Mouse (Mus musculus) midbrain, embryonic 10.5 days (tissue): ENCODE results near the gene Prkar2b. TPM values are rescaled to one million over a fixed set of nuclear protein-coding genes. Genes with fewer than 3 reads are reported as not detected.

Source experiments
- DNase-seq: peaks from one replicate; pipeline ENCODE4 v3.0.0-alpha.2; 2017; ENCODE audit warnings: low spot score
- H3K27ac ChIP-seq: fragments of 300-500 bp; sonication (generic); replicated peaks from 2 replicates; pipeline ENCODE4 v1.5.1; 2016; ENCODE audit warnings: mild to moderate bottlenecking
- H3K27me3 ChIP-seq: fragments of 300-500 bp; sonication (generic); 2 replicates; pipeline ENCODE4 v1.6.1; 2016; ENCODE audit warnings: low read depth, mild to moderate bottlenecking; ENCODE audit not compliant: poor library complexity, severe bottlenecking
- H3K36me3 ChIP-seq: fragments of 300-500 bp; sonication (generic); 2 replicates; pipeline ENCODE4 v1.6.1; 2016; ENCODE audit warnings: mild to moderate bottlenecking, moderate library complexity
- H3K4me1 ChIP-seq: fragments of 300-500 bp; sonication (generic); 2 replicates; pipeline ENCODE4 v1.6.1; 2016
- H3K4me3 ChIP-seq: fragments of 300-500 bp; sonication (generic); 2 replicates; pipeline ENCODE4 v1.5.1; 2016; ENCODE audit warnings: mild to moderate bottlenecking, moderate library complexity
- H3K9me3 ChIP-seq: fragments of 300-500 bp; sonication (generic); replicated peaks from 2 replicates; pipeline ENCODE4 v1.6.1; 2016; ENCODE audit warnings: mild to moderate bottlenecking
- WGBS: fragments of 180-500 bp; shearing (Covaris S2); methylation state at CpG from one replicate; pipeline ENCODE4 v1.1.7; 2016; 5-methylcytosine and 5-hydroxymethylcytosine counted together
- polyA plus RNA-seq: library from polyadenylated mRNA; unstranded; fragments of >200 nt; fragmentation: Nextera tagmentation; extraction: Ambion mirVana; gene quantifications from 2 replicates; pipeline ENCODE4 v1.2.1, GENCODE M21; 2016

The Prkar2b gene
- polyA plus RNA-seq, 1 experiment from 2014 or later = 36.6 TPM

DNA sequence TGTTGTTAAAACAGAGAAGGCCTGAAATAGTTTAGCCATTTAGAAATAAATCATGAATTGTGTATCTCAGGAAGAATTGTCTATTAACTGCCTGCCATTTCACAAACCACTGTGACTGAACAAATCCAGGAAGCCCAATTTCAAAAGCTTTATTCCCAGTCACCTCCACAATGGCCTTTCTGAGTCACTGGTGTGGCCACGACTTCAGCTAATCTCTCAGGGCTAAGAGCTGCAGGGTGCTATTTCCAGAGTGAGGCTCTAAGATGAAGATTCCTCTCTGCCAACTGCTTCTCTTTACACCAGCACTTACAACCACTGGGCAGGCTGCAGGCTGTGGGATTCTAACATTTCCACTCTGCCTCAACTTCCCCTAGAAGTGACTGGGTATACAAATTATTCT is 92.0 kb downstream of the Prkar2b start:
- no peaks in the 10 kb centered on the region for H3K27me3 ChIP-seq
- whole genome bisulfite sequencing = 23% methylated on average over 1 of the region's 1 CpGs

DNA sequence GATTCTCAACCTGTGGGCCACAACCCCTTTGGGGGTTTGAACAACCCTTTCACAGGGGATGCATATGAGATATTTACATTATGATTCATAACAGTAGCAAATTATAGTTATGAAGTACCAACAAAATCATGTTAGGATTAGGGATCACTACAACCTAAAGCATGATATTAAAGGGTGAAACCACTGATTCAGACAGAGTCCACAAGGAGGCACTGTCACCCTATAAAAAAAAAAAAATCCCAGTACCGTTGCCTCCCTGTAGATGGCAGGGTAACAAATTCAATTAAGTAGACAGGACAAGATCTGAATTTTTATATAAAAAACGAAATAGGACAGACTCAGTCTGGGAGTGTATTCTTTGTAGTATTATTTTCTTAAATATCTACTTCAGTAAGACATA is 93.6 kb downstream of the Prkar2b start:
- H3K4me1 ChIP-seq = no peaks in the 10 kb centered on the region
- H3K36me3 ChIP-seq = peaks cover 7% of the 10 kb centered on the region
- 13% methylated on average over 2 of the region's 2 CpGs for WGBS
- H3K9me3 ChIP-seq = no peaks in the 10 kb centered on the region
- no peak for DNase-seq
- H3K4me3 ChIP-seq = no peak overlapping the region
- no peak overlapping the region for H3K27ac ChIP-seq
- no peaks in the 10 kb centered on the region for H3K27me3 ChIP-seq

More for the DNA sequence above, 92.0 kb downstream of the Prkar2b start:
- no peaks in the 10 kb centered on the region for H3K9me3 ChIP-seq
- H3K4me3 ChIP-seq = no peak overlapping the region
- no peaks in the 10 kb centered on the region for H3K4me1 ChIP-seq
- DNase-seq = no peak
- H3K27ac ChIP-seq = no peak overlapping the region
- peaks cover 13% of the 10 kb centered on the region for H3K36me3 ChIP-seq

- Histone ChIP-seq H3K27me3 (no peaks in the 10 kb centered on the region), H3K27ac (no peak overlapping the region), H3K9me3 (no peaks in the 10 kb centered on the region), H3K36me3 (peaks cover 7% of the 10 kb centered on the region), H3K4me1 (no peaks in the 10 kb centered on the region), H3K4me3 (no peak overlapping the region)
- no peak for DNase-seq
- WGBS = 86% methylated on average over 4 of the region's 4 CpGs
Observed at GRCm38 (mm10) chr12:31966405-31966804, 94.7 kb downstream of the Prkar2b start.

DNA sequence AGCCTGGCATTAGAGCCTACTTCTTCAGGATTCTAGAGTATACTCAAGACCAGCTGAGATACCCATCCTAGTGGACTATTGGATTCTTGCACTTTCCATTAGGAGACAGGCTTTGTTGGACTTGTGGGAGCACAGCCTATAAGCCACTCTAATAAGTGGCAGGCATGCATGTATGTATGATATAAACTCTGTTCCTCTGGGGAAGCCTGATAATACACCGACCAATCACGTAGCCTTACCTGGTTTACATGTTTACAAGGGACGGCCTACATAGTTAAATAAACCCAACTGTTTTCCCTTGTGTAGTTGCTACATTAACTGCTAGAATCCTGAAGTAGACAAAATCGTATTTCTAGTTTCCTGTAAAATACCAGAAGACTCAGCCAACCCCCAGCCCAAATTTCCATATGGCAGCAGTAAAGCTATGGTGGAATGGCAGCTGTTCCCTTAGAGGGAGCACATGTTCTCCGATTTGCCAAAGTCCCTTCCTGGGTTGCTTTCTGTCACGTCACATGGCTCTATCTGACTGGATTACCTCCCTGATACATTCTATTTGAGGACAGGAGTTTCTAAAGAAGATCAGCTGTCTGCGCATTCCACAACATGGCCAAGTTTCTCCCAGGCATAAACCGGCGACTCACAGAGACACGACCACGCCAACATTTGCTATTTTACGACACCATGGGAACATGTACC is 95.4 kb downstream of the Prkar2b start:
- WGBS = 93% methylated on average over 12 of the region's 12 CpGs
- Histone ChIP-seq H3K4me1 (no peaks in the 10 kb centered on the region), H3K27me3 (no peaks in the 10 kb centered on the region), H3K4me3 (no peak overlapping the region), H3K27ac (no peak overlapping the region), H3K9me3 (no peaks in the 10 kb centered on the region), H3K36me3 (peaks cover 7% of the 10 kb centered on the region)
- DNase-seq = no peak

GRCm38 (mm10) chr12:31964074-31964473 is 97.0 kb downstream of the Prkar2b start:
- H3K9me3 ChIP-seq = no peaks in the 10 kb centered on the region
- H3K4me1 ChIP-seq = no peaks in the 10 kb centered on the region
- H3K36me3 ChIP-seq = peaks cover 7% of the 10 kb centered on the region
- H3K27ac ChIP-seq = no peak overlapping the region
- DNase-seq = no peak
- H3K4me3 ChIP-seq = no peak overlapping the region
- WGBS = 86% methylated on average over 6 of the region's 6 CpGs
- no peaks in the 10 kb centered on the region for H3K27me3 ChIP-seq

DNA sequence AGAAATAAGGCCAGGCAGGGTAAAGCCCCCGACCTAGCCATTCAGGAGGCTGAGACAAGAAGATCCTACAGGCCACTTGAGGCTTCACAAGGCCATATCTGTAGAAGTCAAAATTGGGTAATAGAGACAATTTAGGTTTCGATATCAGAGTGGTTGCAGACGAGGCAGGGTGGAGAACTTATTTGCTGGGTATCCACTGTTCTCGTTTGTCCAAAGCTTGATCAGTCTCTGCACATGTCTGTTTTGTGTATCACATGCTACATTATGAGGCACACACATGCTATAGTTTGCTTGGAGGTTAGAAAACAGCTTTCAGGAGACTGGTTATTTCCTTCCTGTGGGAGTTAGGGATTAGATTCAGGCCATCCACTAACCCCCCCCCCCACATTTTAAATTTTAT is 105.3 kb downstream of the Prkar2b start:
- H3K4me1 ChIP-seq = peaks cover 4% of the 10 kb centered on the region; the same call in 1 of the 2 replicates
- no peaks in the 10 kb centered on the region for H3K36me3 ChIP-seq
- H3K27me3 ChIP-seq = no peaks in the 10 kb centered on the region
- no peak for DNase-seq
- 85% methylated on average over 4 of the region's 4 CpGs for WGBS
- H3K4me3 ChIP-seq = no peak overlapping the region
- H3K27ac ChIP-seq = no peak overlapping the region
- no peaks in the 10 kb centered on the region for H3K9me3 ChIP-seq

DNA sequence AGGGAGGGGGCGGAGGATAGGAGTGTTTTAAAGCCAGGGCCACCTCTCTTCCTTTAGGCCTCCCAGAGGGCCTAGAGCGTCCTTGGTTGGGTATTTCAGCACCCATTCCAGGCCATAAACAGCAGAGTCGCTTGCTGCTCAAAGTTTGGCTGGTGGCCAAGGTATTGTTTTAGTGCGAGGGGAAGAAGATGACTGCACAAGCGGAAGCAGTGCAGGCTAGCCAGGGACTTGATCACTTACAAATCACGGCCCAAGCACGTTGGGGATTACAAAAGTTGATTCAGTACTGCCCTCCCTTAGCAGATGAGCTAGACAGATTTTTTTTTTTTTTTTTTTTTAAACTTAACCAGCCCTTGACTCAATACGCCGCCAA is 110.5 kb downstream of the Prkar2b start:
- Histone ChIP-seq H3K4me3 (peak overlapping the region; percentile 84), H3K27ac (peak overlapping the region; percentile 100), H3K27me3 (no peaks in the 10 kb centered on the region), H3K36me3 (0 out of 2 replicates have a peak, but pooled peaks cover 4% of the 10 kb centered on the region), H3K9me3 (no peaks in the 10 kb centered on the region), H3K4me1 (peaks cover 16% of the 10 kb centered on the region)
- no peak for DNase-seq
- WGBS = 8% methylated on average over 9 of the region's 9 CpGs

- Histone ChIP-seq H3K4me3 (peak within 1 kb of the TSS; percentile 84), H3K4me1 (peaks cover 16% of the 10 kb centered on the region), H3K27me3 (no peaks in the 10 kb centered on the region), H3K9me3 (no peaks in the 10 kb centered on the region), H3K36me3 (0 out of 2 replicates have a peak, but pooled peaks cover 4% of the 10 kb centered on the region), H3K27ac (peak within 1 kb of the TSS; percentile 100)
- peak; percentile 94 for DNase-seq
- under 1% methylated on average over 62 of the region's 71 CpGs for WGBS
Observed at GRCm38 (mm10) chr12:31949759-31950658, 111.1 kb downstream of the Prkar2b start, which contains the start of gene Hbp1. Hbp1 (minus strand) TSS chr12:31950535.

DNA sequence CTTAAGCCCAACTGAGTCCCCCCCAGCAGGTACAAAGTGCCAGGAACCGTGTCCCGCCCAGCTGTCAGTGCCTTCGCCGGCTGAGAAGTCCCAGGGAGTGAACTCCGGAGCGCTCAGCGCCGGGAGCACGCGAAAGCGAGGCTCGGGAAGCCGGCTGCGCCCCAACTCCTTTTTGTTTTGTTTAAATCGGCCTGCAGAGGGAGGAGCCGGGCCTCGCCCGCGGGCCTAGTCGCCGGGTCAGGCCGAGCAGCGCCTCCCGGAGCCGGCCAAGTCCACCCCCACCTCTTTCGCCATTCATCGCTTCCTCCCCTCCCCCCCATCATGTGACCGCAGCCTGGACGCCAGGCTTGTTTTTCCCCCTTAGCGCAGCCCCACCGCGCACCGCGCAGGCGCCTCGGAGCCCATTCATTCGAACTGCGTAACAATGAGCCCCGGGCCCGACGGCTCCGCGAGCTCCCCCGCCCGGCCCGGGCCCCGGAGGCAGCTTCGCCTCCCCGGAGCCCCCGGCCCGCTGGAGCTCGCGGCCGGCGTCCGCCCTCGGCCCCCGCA is 111.8 kb downstream of the Prkar2b start:
- under 1% methylated on average over 58 of the region's 58 CpGs for WGBS

DNA sequence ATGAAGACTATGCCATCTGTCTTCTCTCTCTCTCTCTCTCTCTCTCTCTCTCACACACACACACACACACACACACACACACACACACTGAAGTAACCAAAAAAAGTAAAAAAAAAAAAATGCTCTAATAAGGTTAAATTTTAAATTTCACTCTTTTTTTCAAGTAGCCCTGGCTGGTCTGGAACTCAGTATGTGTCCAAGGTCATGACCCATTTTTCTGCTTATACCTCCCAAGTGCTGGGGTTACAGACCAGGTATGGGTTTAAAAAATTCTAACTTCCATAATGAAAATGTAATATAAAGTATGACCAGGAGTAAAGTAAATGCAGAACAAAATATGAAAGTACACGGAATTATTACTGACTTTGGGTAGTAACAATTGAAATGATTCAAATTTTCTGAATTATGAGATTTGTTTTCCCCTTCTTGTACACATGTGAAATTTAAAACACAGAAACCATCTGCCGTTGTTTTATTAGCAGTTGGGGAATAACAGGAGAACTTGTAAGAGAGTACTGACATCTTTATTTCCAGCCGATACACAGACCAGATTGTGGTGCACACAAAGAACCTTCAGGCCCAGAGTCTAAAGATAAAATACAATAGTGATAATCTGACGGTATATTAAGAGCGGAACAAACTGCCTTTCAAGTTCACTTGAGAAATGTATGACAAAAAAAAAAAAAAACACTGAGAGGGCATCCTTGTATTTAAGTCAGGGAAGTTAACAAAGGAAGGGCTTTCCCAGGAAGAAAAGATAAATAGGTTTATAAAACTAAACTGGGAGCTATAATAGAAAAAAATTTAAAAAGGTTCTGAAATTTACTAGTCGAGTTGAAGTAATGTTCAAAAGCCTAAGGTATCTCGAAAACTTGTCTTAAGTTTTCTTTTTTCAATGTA is 112.7 kb downstream of the Prkar2b start:
- no peak for DNase-seq

More for the DNA sequence above, 111.8 kb downstream of the Prkar2b start:
- H3K4me3 ChIP-seq = peak overlapping the region; percentile 84
- no peaks in the 10 kb centered on the region for H3K27me3 ChIP-seq
- DNase-seq = peak; percentile 96
- H3K9me3 ChIP-seq = no peaks in the 10 kb centered on the region
- peaks cover 16% of the 10 kb centered on the region for H3K4me1 ChIP-seq
- H3K36me3 ChIP-seq = 0 out of 2 replicates have a peak, but pooled peaks cover 4% of the 10 kb centered on the region
- H3K27ac ChIP-seq = peak overlapping the region; percentile 100

DNA sequence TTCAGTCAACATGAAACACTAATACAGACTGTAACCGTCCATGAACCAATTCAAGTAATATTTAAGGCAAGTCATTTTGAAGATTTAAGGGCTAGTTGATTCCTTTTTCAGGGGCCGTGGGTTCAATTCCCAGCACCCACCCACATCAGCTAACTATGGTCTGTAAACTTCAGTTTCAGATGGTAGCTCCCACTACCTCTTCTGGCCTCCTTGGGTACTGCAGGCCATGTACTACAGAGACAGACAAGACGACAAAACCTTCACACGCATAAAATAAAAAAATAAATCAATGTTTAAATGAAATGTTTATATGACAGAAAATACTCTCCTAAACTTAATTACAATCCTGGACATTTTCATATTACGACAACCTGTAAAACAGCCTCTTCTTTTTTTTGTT is 113.6 kb downstream of the Prkar2b start:
- no peak overlapping the region for H3K27ac ChIP-seq
- no peak overlapping the region for H3K4me3 ChIP-seq
- H3K4me1 ChIP-seq = peaks cover 16% of the 10 kb centered on the region
- no peaks in the 10 kb centered on the region for H3K27me3 ChIP-seq
- no peak for DNase-seq
- H3K9me3 ChIP-seq = no peaks in the 10 kb centered on the region
- 89% methylated on average over 5 of the region's 5 CpGs for WGBS
- H3K36me3 ChIP-seq = peaks cover 18% of the 10 kb centered on the region

More for the DNA sequence above, 112.7 kb downstream of the Prkar2b start:
- 33% methylated on average over 7 of the region's 7 CpGs for WGBS
- H3K36me3 ChIP-seq = peaks cover 9% of the 10 kb centered on the region
- peaks cover 16% of the 10 kb centered on the region for H3K4me1 ChIP-seq
- H3K27me3 ChIP-seq = no peaks in the 10 kb centered on the region
- H3K4me3 ChIP-seq = peak overlapping the region; percentile 84
- peak overlapping the region; percentile 100 for H3K27ac ChIP-seq
- H3K9me3 ChIP-seq = no peaks in the 10 kb centered on the region

DNA sequence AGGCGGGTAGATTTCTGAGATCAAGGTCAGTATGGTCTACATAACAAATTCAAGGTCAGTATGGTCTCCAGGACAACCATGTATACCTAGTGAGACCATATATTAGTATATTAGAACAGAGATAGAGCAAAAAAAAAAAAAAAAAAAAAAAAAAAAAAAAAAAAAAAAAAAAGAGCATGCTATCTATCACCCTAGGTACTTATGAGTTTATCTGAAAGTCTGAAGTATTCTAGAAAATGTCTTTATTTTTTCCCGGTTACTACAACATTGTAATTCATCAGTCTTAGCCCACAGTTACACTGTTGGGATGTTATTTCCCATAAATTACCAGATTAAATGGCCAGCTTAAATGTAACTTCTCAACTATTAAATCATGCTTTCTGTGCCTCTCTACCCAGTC is 116.7 kb downstream of the Prkar2b start:
- no peaks in the 10 kb centered on the region for H3K9me3 ChIP-seq
- no peak overlapping the region for H3K27ac ChIP-seq
- no peaks in the 10 kb centered on the region for H3K27me3 ChIP-seq
- DNase-seq = no peak
- peaks cover 9% of the 10 kb centered on the region for H3K4me1 ChIP-seq
- H3K36me3 ChIP-seq = peaks cover 45% of the 10 kb centered on the region
- no peak overlapping the region for H3K4me3 ChIP-seq
- 93% methylated on average over 2 of the region's 2 CpGs for WGBS
